Mouse (Mus musculus) stomach, postnatal 0 days (tissue): ENCODE measurements around the gene Mb.

Source experiments
- CTCF ChIP-seq: IDR thresholded peaks from 2 replicates; pipeline ENCODE4 v1.5.1; 2016; ENCODE audit warnings: antibody characterized with exemption, low read depth, mild to moderate bottlenecking, moderate library complexity
- EP300 ChIP-seq: optimal IDR thresholded peaks from 2 replicates; pipeline ENCODE3; 2016; ENCODE audit warnings: antibody characterized with exemption

GRCm38 (mm10) chr15:77013753-77014241, 36.7 kb downstream of the Mb start:
- TF ChIP-seq CTCF, result no peak
- no peak for TF ChIP-seq EP300
